In the genomic region with DNA sequence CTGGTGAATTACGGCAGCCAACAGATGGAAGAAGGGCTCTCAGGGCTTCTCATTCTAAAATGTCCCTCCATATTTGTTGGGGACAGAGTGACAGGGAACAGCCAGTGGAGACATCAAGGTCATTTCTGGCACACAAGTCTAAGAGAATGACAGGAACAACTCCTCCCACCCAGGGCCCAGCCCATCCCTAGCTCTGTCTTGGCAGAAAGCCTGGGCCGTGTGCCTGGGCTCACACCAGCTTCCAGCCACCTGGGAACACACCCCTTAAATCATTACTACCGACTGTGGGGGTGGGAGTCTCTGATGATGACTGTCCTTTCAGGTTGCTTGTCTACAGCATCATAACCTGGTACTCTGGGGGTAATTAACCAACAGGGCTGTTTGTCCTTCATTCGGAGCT, we compare ENCODE assay signal across 12 mouse cellular contexts. TPM values are rescaled to one million over a fixed set of nuclear protein-coding genes. Genes with fewer than 3 reads are reported as not detected.
A peak's percentile ranks its signal among the peaks of the same experiment; 100 is the strongest.
DNase-seq lines count a peak whose midpoint lies in the region; ATAC-seq and TF ChIP-seq lines count a peak whose summit lies in the region.
"Had no signal": no experiment of that assay in that cellular context is flagged by ENCODE, and none has a peak within 500 bp of the region (broad histone marks: within the 10 kb centered on the region; RNA-seq: fewer than 3 reads in every experiment).

No protein-coding gene starts in this region.

- TF ChIP-seq EP300 in liver, postnatal 0 days (IDR thresholded peaks at IDR 0.05; ENCODE audit: low read depth): 0 out of 2 replicates have a peak, but pooled peaks have one; percentile 13

- H3K4me1 ChIP-seq in embryonic facial prominence, embryonic 14.5 days (ENCODE audit: control insufficient read depth, insufficient read depth, low read length): no peaks in the 10 kb centered on the region
- H3K4me1 ChIP-seq in embryonic facial prominence, embryonic 10.5 days: peaks cover 19% of the 10 kb centered on the region
- H3K4me1 ChIP-seq in liver, postnatal 0 days (ENCODE audit: insufficient read depth): peaks cover 33% of the 10 kb centered on the region
- H3K4me1 ChIP-seq in heart, embryonic 14.5 days (ENCODE audit: control insufficient read depth in 2 of 2, insufficient read depth in 2 of 2, low read length in 2 of 2): peaks cover 36 to 46% of the 10 kb centered on the region in 2 experiments

- H3K27me3 ChIP-seq in embryonic facial prominence, embryonic 14.5 days (replicated peaks; ENCODE audit: control insufficient read depth, insufficient read depth, low read length): no peaks in the 10 kb centered on the region
- no peaks in the 10 kb centered on the region for H3K27me3 ChIP-seq in embryonic facial prominence, embryonic 10.5 days (replicated peaks; ENCODE audit: low read depth, poor library complexity, severe bottlenecking)
- no peaks in the 10 kb centered on the region for H3K27me3 ChIP-seq in liver, postnatal 0 days (ENCODE audit: insufficient read depth, low read length)
- H3K27me3 ChIP-seq in heart, embryonic 14.5 days (ENCODE audit: control insufficient read depth, insufficient read depth, low read length): no peaks in the 10 kb centered on the region
- H3K27me3 ChIP-seq: limb, embryonic 13.5 days had no signal

- no peak for ATAC-seq in embryonic facial prominence, embryonic 14.5 days (ENCODE audit: low read depth)
- peak; percentile 62 for ATAC-seq in liver, postnatal 0 days
- ATAC-seq in heart, embryonic 14.5 days (ENCODE audit: insufficient number of reproducible peaks, insufficient read depth, low FRiP score, low read depth): 0 out of 2 replicates have a peak, but pooled peaks have one; percentile 41
- ATAC-seq in CD4-positive, CD25-positive, alpha-beta regulatory T cell, adult 4 months: no peak

- WGBS in embryonic facial prominence, embryonic 14.5 days: 57% methylated on average over 4 of the region's 4 CpGs
- WGBS in embryonic facial prominence, embryonic 10.5 days: 85% methylated on average over 4 of the region's 4 CpGs
- 52% methylated on average over 4 of the region's 4 CpGs for WGBS in liver, postnatal 0 days (ENCODE audit: insufficient replicate concordance)
- 42% methylated on average over 4 of the region's 4 CpGs for WGBS in heart, embryonic 14.5 days

- DNase-seq in embryonic facial prominence, embryonic 14.5 days (ENCODE audit: low spot score): peak; percentile 55
- DNase-seq in embryonic facial prominence, embryonic 10.5 days (ENCODE audit: low spot score): no peak
- peak; percentile 68 for DNase-seq in liver, postnatal 0 days
- DNase-seq in liver: no peak
- peak; percentile 47 for DNase-seq in lung, postnatal 36 days
- DNase-seq in layer of hippocampus, postnatal 25 days (ENCODE audit: extremely low spot score in 1 of 2, low spot score in 1 of 2): no peak
- DNase-seq: embryo, embryonic 11 days; gastrocnemius, postnatal 14 days; midbrain, embryonic 14.5 days had no signal

- H3K36me3 ChIP-seq in embryonic facial prominence, embryonic 14.5 days (ENCODE audit: control insufficient read depth, insufficient read depth, low read length): no peaks in the 10 kb centered on the region
- H3K36me3 ChIP-seq in embryonic facial prominence, embryonic 10.5 days (replicated peaks): no peaks in the 10 kb centered on the region
- no peaks in the 10 kb centered on the region for H3K36me3 ChIP-seq in liver, postnatal 0 days (replicated peaks; ENCODE audit: insufficient read depth, low read length)
- no peaks in the 10 kb centered on the region for H3K36me3 ChIP-seq in heart, embryonic 14.5 days (ENCODE audit: control insufficient read depth, insufficient read depth, low read length)
- H3K36me3 ChIP-seq: limb, embryonic 13.5 days had no signal

- no peak overlapping the region for H3K4me2 ChIP-seq in embryonic facial prominence, embryonic 14.5 days (ENCODE audit: low read depth, low read length)
- H3K4me2 ChIP-seq in liver, postnatal 0 days (ENCODE audit: low read depth, low read length): no peak overlapping the region
- no peak overlapping the region for H3K4me2 ChIP-seq in heart, embryonic 14.5 days (ENCODE audit: low read length)
- H3K4me2 ChIP-seq: limb, embryonic 13.5 days had no signal

- no peak overlapping the region for H3K4me3 ChIP-seq in embryonic facial prominence, embryonic 14.5 days (ENCODE audit: low read depth, low read length)
- no peak overlapping the region for H3K4me3 ChIP-seq in embryonic facial prominence, embryonic 10.5 days
- H3K4me3 ChIP-seq in liver, postnatal 0 days (ENCODE audit: low read depth, low read length): no peak overlapping the region
- H3K4me3 ChIP-seq in heart, embryonic 14.5 days (ENCODE audit: control insufficient read depth in 1 of 2, insufficient read depth in 1 of 2, low read depth in 1 of 2, low read length in 2 of 2): no peak overlapping the region
- H3K4me3 ChIP-seq: limb, embryonic 13.5 days had no signal

- no peak overlapping the region for H3K9ac ChIP-seq in embryonic facial prominence, embryonic 14.5 days (ENCODE audit: low read depth, low read length)
- H3K9ac ChIP-seq in liver, postnatal 0 days (replicated peaks): no peak overlapping the region
- no peak overlapping the region for H3K9ac ChIP-seq in heart, embryonic 14.5 days (ENCODE audit: low read length)
- H3K9ac ChIP-seq: limb, embryonic 13.5 days had no signal

- no peaks in the 10 kb centered on the region for H3K9me3 ChIP-seq in embryonic facial prominence, embryonic 14.5 days (ENCODE audit: control insufficient read depth, low read length)
- no peaks in the 10 kb centered on the region for H3K9me3 ChIP-seq in embryonic facial prominence, embryonic 10.5 days
- H3K9me3 ChIP-seq in liver, postnatal 0 days (ENCODE audit: low read length): no peaks in the 10 kb centered on the region
- no peaks in the 10 kb centered on the region for H3K9me3 ChIP-seq in heart, embryonic 14.5 days (ENCODE audit: control insufficient read depth, low read length)
- H3K9me3 ChIP-seq: limb, embryonic 13.5 days had no signal

- no peak for TF ChIP-seq CTCF in liver, postnatal 0 days (IDR thresholded peaks at IDR 0.05; ENCODE audit: low read depth)

- no peak overlapping the region for H3K27ac ChIP-seq in embryonic facial prominence, embryonic 14.5 days (replicated peaks; ENCODE audit: low read depth, low read length)
- no peak overlapping the region for H3K27ac ChIP-seq in embryonic facial prominence, embryonic 10.5 days (replicated peaks)
- no peak overlapping the region for H3K27ac ChIP-seq in liver, postnatal 0 days (ENCODE audit: low read depth)
- H3K27ac ChIP-seq in heart, embryonic 14.5 days (replicated peaks in 1 of 2; ENCODE audit: control insufficient read depth in 1 of 2, insufficient read depth in 1 of 2, low read depth in 2 of 2, low read length in 2 of 2): peak overlapping the region; percentile 55 to 57
- H3K27ac ChIP-seq: limb, embryonic 13.5 days had no signal

RNA-seq across cellular contexts. Expression of gene Zmiz1, which starts 53.8 kb away (rescaled TPM):
- 31.3 and 36.6 TPM in 2 replicates for polyA plus RNA-seq in embryonic facial prominence, embryonic 14.5 days (2014; fragmentation: Nextera tagmentation; extraction: Ambion mirVana)
- polyA plus RNA-seq in embryonic facial prominence, embryonic 10.5 days (2016; fragmentation: Nextera tagmentation; extraction: Ambion mirVana): 42.8 and 45.6 TPM in 2 replicates
- polyA plus RNA-seq in liver, postnatal 0 days (2015; fragmentation: Nextera tagmentation; extraction: Ambion mirVana): 3.6 and 4.3 TPM in 2 replicates
- polyA plus RNA-seq in heart, embryonic 14.5 days (2014; fragmentation: Nextera tagmentation; extraction: Ambion mirVana): 27.7 and 31.3 TPM in 2 replicates
- 100 to 1,000 TPM in 1 of 2 experiments, 10 to 100 TPM in 1; 82.5 to 105 TPM for total RNA-seq in layer of hippocampus, postnatal 25 days (2021)
- 10 to 100 TPM; 21.2 to 34.3 TPM for polyA plus RNA-seq in CD4-positive, CD25-positive, alpha-beta regulatory T cell, adult 4 months (2017; shearing (Covaris generic))

Comparison
In these comparisons a context has a peak if more than half of its experiments do, and no peak if none do; other contexts are left out.
1. DNase-seq: peak in embryonic facial prominence, embryonic 14.5 days (single experiment), liver, postnatal 0 days (single experiment) and lung, postnatal 36 days (single experiment); none in embryonic facial prominence, embryonic 10.5 days (single experiment), liver (single experiment) and layer of hippocampus, postnatal 25 days (0 of 2).
2. ATAC-seq: peak in liver, postnatal 0 days (single experiment) and heart, embryonic 14.5 days (single experiment); none in embryonic facial prominence, embryonic 14.5 days (single experiment) and CD4-positive, CD25-positive, alpha-beta regulatory T cell, adult 4 months (single experiment).
3. H3K27ac ChIP-seq: peak in heart, embryonic 14.5 days (2 of 2); none in embryonic facial prominence, embryonic 14.5 days (single experiment), embryonic facial prominence, embryonic 10.5 days (single experiment) and liver, postnatal 0 days (single experiment).